Mouse (Mus musculus) CH12F3 (cell line): ENCODE results near the gene Ndufb4.
"Not testable (repeated sequence)": the region's sequence is repeated elsewhere in the genome, so short reads cannot be mapped to it uniquely, and the experiment has no call there.

Source experiments
- in situ Hi-C: fragments of 300-500 bp; cut with MboI; formaldehyde crosslinking; loops from 2 replicates; pipeline ENCODE4 v1.14.3; 2020; ENCODE audit warnings: low sequenced_read_pairs

Gene Ndufb4

GRCm38 (mm10) chr16:37645211-37645610, 9.0 kb downstream of the Ndufb4 start:
- in situ Hi-C loops, result no loop called here

DNA sequence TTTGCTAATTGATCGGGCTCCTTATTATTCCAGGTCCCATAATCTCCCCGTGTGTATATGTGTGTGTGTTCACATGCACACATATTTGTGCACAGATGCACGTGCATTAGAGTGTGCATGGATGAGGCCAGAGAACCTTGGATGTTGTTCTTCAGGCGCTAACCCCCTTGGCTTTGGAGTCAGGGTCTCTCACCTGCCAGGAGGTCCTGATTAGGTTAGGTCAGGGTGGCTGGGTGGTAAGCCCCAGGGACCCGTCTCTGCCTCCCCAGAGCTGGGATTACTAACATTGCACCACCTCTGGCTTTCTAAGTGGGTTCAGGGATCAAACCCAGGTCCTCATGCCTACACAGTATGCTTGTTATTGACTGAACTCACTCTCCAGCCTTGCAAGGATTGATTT, 9.8 kb downstream of the Ndufb4 start:
- in situ Hi-C loops, result no loop called here

- in situ Hi-C loops, result not testable (repeated sequence)
Measured at GRCm38 (mm10) chr16:37640522-37640921, 13.7 kb downstream of the Ndufb4 start.

- in situ Hi-C loops, result no loop called here
Measured at GRCm38 (mm10) chr16:37637802-37638201, 16.5 kb downstream of the Ndufb4 start.

GRCm38 (mm10) chr16:37636107-37636506, 18.1 kb downstream of the Ndufb4 start:
- in situ Hi-C loops, result no loop called here

GRCm38 (mm10) chr16:37635095-37635494, 19.2 kb downstream of the Ndufb4 start:
- in situ Hi-C loops, result no loop called here

- in situ Hi-C loops, result no loop called here
Measured at GRCm38 (mm10) chr16:37634578-37634977, 19.7 kb downstream of the Ndufb4 start.

DNA sequence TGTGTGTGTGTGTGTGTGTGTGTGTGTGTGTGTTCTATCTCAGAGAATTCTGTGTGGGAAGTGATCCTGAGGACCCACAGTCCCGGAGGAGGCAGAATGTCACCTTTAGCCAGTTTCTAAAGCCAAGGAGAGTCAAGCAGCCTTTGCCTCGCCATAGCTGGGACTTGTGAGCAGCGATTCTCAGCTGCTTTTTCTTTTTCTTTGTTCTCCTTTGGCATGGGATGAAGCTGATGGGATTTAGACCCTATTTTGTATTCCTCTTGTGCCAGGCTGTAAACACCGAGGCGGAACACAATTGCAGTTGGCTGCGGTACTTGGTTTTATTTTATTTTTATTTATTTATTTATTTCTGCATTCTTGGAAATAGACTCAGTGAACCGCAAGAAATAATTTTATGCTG, 25.2 kb downstream of the Ndufb4 start:
- in situ Hi-C loops, result no loop called here

DNA sequence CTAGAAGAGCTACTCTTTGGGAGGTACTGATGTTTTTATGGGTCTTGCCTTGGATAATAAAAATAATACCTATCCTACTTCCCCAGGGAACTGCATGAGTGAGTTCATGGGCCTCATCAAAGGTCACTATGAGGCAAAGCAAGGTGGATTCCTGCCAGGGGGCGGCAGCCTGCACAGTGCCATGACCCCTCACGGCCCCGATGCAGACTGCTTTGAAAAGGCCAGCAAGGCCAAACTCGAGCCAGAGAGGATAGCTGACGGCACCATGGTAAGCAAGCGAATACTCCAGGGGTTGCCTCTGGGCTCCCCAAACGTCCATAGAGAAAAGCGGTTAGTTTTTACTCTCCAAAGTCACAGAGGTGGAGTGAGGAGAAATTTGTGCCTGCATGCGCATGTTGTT, 25.9 kb downstream of the Ndufb4 start:
- in situ Hi-C loops, result no loop called here

DNA sequence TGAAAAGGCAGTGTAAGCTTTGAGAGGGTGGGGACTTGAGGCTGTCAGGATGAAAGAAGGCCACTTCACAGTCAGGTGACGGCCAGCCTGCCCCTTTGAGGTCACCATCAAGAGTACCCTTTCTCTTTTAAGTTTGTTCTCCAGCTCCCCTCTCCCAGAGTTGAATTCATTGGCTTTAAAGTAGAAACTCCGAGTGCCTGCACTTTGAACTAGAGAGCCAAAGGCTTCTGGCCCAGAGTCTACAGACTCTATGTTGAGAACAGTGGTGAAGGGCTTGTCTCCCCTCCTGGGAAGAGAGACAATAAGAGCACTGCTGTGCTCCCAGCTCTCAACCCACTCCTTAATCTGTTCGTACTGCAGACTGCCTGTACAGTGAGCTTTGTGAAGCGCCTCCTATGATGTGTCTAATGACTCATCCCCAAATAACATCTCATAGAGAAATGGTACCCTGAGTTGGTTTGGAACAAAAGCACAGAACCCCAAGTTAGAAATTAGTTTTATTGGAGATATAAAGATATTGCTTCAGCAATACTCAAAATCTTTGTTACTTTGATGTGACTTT, 27.8 kb downstream of the Ndufb4 start:
- in situ Hi-C loops, result no loop called here

DNA sequence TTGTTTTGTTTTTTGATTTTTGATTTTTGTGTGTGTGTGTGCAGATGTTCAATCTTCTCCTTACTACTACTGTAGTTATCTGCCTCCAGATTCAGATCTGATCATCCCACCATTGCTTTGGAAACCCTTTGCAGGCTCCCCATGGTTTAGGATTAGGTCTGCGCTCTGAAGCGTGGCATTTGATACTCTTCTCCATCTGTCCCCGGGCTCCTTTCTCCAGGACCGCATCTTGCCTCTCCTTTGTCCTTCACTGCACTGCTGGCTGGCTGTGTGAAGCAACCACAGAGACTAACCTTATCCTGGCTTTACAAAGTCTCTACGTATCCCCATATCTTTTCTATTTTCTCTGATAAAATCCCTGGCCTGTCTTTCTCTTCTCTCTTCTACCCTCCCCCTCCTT, 31.3 kb downstream of the Ndufb4 start:
- in situ Hi-C loops, result no loop called here

GRCm38 (mm10) chr16:37622403-37622802, 31.9 kb downstream of the Ndufb4 start:
- in situ Hi-C loops, result no loop called here

- in situ Hi-C loops, result no loop called here
Measured at GRCm38 (mm10) chr16:37617695-37618094, 36.6 kb downstream of the Ndufb4 start.

GRCm38 (mm10) chr16:37616104-37616503, 38.1 kb downstream of the Ndufb4 start:
- in situ Hi-C loops, result no loop called here

- in situ Hi-C loops, result no loop called here
Measured at GRCm38 (mm10) chr16:37615429-37615828, 38.8 kb downstream of the Ndufb4 start.

GRCm38 (mm10) chr16:37614540-37614939, 39.7 kb downstream of the Ndufb4 start:
- in situ Hi-C loops, result no loop called here

DNA sequence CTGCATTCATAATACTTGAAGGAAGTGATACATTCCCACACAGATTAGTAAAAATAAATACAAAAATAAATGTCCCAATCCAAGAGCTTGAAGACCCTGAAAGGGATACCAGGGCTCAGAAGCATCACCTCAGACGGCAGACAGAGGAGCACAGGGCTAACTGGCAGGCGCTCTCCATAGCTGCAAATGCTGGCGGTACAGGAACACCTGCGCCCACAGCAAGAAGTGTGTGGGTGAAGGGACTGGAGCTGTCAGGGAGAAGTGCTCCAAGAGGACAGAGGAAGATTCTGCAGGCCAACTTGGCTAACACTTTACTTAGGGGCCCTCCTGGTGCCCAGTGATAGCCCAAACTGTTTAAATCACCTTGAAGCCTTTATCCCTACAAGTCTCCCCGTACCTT, 42.2 kb downstream of the Ndufb4 start:
- in situ Hi-C loops, result no loop called here

GRCm38 (mm10) chr16:37611072-37611471, 43.2 kb downstream of the Ndufb4 start:
- in situ Hi-C loops, result no loop called here

DNA sequence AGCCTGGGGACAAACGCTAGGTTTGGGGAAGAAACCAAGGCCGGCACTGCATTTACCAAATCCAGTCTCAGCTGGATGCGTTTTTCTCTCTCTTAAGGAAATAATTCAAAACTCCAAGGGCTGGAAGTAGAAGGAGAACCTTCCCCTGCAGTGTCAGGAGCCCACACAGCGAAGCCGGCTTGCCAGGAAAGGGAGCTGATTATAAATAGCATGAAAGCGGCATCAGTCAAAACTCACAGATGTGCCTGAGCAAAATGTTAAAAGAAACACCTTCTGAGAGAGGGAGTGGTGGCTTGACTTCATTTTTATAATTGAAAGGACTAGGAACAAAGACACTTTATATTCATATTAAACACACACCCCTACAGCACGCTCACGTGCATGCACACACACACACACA, 43.9 kb downstream of the Ndufb4 start:
- in situ Hi-C loops, result no loop called here

DNA sequence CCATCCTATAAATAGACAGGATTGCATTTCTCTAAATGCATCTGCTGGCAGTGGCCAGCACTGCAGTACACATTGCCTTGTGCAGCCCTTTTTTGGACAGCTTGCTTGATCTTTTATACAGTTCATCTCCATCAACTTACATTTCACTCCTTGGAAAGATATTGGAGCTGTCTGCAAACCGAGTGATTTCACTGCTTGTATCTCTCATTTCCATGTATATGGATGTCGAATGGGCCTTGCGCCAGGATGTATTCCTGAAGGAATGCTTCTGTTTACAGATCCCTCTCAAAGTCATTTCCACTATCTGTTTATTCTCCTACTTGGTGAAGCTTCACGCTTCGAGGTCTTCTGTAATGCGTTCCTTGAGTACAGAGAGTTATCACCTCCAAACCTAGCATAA, 50.0 kb downstream of the Ndufb4 start:
- in situ Hi-C loops, result no loop called here

- in situ Hi-C loops, result no loop called here
Measured at GRCm38 (mm10) chr16:37603431-37603830, 50.8 kb downstream of the Ndufb4 start.

DNA sequence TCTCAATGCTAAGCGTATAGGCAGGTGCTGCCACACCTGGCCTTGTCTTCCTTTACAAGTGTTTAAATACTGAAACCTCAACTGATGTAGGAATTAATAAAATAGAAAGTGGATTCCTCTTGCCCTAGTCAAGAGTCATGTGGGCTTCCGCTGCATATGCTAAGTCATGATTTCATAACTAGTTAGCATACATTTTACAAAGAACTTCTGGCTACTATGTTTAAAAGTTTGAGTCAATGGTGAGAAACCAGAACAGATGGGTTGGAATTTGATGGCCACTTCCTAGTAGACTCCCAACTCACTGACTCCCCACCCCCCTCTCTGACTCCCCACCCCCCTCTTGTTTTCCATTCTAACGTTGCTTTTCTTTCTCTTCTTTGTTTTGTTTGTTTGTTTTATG, 54.9 kb downstream of the Ndufb4 start:
- in situ Hi-C loops, result no loop called here

GRCm38 (mm10) chr16:37598463-37598862, 55.8 kb downstream of the Ndufb4 start:
- in situ Hi-C loops, result no loop called here
